Mouse (Mus musculus) kidney, adult 2 months (tissue): ENCODE data around the gene Duxbl3.
"Not testable (repeated sequence)": the region's sequence is repeated elsewhere in the genome, so short reads cannot be mapped to it uniquely, and the experiment has no call there.

ENCODE experiments used
- CTCF ChIP-seq: fragments of 200-500 bp; conservative IDR thresholded peaks from 2 replicates; pipeline ENCODE4 v1.5.1; 2011; ENCODE audit warnings: low read depth, mild to moderate bottlenecking, control low read depth, low read length, moderate library complexity, mixed read lengths; ENCODE audit not compliant: insufficient read depth, insufficient read length
- POLR2A ChIP-seq: fragments of 200-500 bp; IDR thresholded peaks from one replicate; pipeline ENCODE4 v1.6.1; 2011; ENCODE audit warnings: low read depth, low read length, control low read depth

DNA sequence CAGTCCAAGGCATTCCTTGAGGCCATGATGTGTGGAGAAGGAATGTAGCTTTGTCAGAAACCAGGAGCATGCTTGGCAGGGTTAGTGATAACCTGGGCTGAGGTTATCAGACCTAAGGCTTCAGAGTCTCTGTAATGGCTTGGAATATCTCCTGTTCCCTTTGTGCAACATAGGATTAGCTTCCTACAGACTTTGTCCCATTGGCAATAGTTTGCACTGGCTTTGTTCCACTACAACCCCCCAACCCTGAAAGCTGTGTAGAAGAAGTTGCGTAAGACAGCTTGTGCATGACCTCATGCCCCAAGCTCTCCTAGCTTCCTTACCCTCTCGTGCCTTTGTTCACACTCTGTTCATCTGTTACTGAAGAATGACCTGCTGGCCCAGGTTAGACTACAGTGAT, 20.6 kb upstream of the Duxbl3 start:
- not testable (repeated sequence) for TF ChIP-seq CTCF, POLR2A
